Mouse (Mus musculus) embryonic fibroblast, embryonic 13.5 days (primary cell): ENCODE results near the gene Cd164. TPM values are rescaled to one million over a fixed set of nuclear protein-coding genes. Genes with fewer than 3 reads are reported as not detected.
A peak's percentile ranks its signal among the peaks of the same experiment; 100 is the strongest.

ENCODE experiments used
- H3K27ac ChIP-seq: 2 replicates; pipeline ENCODE4 v1.5.1; 2012; ENCODE audit warnings: low read length, control low read depth, inconsistent platforms; ENCODE audit not compliant: insufficient read depth
- H3K4me1 ChIP-seq: 2 replicates; pipeline ENCODE4 v1.6.1; 2011; ENCODE audit warnings: low read length; ENCODE audit not compliant: control insufficient read depth, insufficient read depth
- H3K4me3 ChIP-seq: 2 replicates; pipeline ENCODE4 v1.5.1; 2011; ENCODE audit warnings: mild to moderate bottlenecking, control low read depth, low read length; ENCODE audit not compliant: insufficient read depth
- CTCF ChIP-seq: IDR thresholded peaks from 2 replicates; pipeline ENCODE4 v1.5.1; 2011; ENCODE audit warnings: mild to moderate bottlenecking, control low read depth, low read length, moderate library complexity, borderline replicate concordance; ENCODE audit not compliant: insufficient read depth
- POLR2A ChIP-seq: IDR thresholded peaks from 2 replicates; pipeline ENCODE4 v1.6.1; 2011; ENCODE audit warnings: low read depth, mild to moderate bottlenecking, control low read depth, low read length, moderate library complexity
- polyA plus RNA-seq: library from polyadenylated mRNA; stranded (reverse); fragments of >200 nt; gene quantifications from 2 replicates; pipeline ENCODE4 v1.2.4, GENCODE M21; 2011; ENCODE audit warnings: low read depth; ENCODE audit not compliant: missing spikeins, insufficient read length

Gene Cd164
- polyA plus RNA-seq, 1 experiment: 337 TPM

DNA sequence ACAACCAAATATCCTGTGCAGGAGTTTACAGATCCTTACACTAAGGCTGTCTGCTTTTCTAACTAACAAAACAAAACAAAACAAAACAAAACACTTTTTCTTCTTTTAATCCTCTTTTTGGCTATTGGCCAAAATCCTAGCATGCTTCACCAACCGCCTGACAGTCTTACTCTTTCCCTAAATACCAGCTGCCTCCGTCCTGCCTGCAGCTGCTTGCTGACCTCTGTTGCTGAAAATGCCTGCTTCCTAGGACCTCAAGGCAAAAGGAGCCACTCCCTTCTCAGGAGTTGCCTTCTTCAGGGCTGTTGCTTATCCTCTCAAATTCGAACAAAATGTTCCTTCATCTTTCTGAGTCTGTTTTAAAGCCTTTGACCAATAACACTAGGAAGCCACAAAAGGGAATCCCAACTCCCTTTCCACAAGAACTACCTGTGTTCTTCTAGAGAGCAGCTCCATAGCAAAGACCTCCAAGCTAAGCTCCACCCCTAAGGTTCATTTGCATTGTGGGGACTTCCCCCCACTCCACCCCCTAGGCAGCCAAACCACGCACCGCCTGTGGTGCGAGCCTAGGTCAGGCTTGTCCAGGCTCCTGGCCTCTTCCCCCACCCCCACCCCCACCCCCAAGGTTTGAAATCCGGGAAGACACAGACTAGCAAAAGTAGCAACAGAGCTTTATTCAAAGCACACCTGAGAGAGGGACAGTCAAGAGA, 25.4 kb downstream of the Cd164 start:
- Histone ChIP-seq H3K4me1 (no peaks in the 10 kb centered on the region), H3K27ac (no peak overlapping the region), H3K4me3 (no peak overlapping the region)
- TF ChIP-seq POLR2A (no peak), CTCF (no peak)

GRCm38 (mm10) chr10:41545224-41545755, 26.1 kb downstream of the Cd164 start:
- no peak overlapping the region for H3K27ac ChIP-seq
- H3K4me3 ChIP-seq: no peak overlapping the region
- no peaks in the 10 kb centered on the region for H3K4me1 ChIP-seq
- TF ChIP-seq POLR2A (no peak), CTCF (no peak)

DNA sequence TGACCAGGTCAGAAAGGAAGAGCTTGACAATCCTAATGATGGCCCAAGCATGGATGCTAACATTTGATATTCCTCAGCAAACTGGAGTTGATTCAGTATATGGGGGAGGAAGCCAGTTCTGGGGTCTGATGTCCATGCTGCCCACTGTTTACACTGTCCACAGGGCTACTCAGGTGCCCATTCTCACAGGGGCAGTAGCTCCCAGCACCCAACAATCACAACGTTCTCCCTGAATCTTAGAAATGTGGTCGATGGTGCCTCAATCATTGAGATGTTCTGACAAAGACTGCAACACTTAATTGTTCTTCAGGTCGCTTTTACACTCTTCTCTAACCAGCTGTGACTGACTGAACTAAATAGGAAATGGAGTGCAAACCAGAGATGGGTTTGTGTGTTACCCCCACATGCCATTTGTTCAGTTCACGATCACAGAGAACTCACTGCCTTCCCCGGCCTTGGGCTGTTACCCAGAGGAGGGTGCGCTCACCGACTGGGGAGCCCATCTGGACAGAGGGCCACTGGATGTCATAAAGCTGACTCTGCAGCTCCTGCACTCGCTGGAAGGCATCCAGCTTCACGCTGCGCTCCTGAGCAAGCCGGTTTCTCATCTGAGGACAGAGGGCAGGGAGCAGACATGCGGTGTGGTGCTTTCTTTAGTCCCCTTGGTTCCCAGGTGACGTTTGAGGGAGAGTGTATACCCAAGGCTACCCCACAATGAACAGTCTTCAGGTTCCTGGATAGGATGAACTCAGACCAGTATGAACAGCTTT, 27.4 kb downstream of the Cd164 start:
- Histone ChIP-seq H3K4me1 (peaks cover 5% of the 10 kb centered on the region; the same call in 1 of the 2 replicates), H3K27ac (no peak overlapping the region), H3K4me3 (no peak overlapping the region)
- TF ChIP-seq POLR2A: no peak
- no peak for TF ChIP-seq CTCF

DNA sequence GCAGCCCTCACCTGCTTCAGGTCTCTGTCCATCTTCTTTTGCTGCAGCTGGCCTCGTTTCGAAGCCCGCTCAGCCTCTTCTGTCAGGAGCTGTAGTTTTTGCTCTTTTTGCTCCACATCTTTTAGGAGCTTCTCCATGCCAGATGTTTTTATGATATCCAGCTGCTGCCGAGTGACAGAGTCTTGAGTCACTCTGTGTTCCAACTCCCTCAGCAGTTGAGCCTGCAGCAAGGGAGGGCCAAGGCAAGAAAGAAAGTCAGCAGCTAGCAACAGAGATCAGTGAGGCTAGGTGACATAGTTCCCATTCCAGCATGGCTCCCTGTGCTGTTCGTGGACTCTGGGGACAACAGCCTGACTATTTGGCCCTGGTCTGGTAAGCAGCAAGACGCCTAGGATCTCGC, 31.5 kb downstream of the Cd164 start:
- Histone ChIP-seq H3K27ac (no peak overlapping the region), H3K4me1 (peaks cover 15% of the 10 kb centered on the region), H3K4me3 (no peak overlapping the region)
- no peak for TF ChIP-seq CTCF
- TF ChIP-seq POLR2A: no peak

DNA sequence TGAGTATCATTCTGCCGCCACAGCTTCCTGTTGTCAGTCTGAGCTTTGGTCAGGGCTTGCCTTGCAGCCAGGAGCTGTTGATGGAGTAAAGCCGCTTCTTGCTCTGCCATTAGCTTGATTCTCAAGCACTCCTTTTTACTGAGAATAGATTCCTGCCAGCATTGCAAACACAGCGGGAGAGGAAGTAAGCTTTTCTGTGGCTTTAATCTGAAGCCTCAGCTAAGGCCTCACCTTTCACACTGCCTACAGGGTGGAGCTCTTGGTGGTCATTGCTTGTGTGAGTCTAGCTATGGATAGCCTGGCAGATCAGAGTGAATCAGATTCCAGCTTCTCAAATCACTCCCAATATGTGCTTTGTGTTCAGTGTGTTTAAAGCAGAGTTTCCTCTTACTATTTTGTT, 33.1 kb downstream of the Cd164 start:
- no peak for TF ChIP-seq POLR2A
- TF ChIP-seq CTCF: no peak
- Histone ChIP-seq H3K4me3 (no peak overlapping the region), H3K4me1 (peaks cover 15% of the 10 kb centered on the region), H3K27ac (no peak overlapping the region)

GRCm38 (mm10) chr10:41552847-41553589, 33.8 kb downstream of the Cd164 start:
- no peak overlapping the region for H3K4me3 ChIP-seq
- TF ChIP-seq CTCF: no peak
- no peak for TF ChIP-seq POLR2A
- peak overlapping the region; percentile 28; the same call in 1 of the 2 replicates for H3K27ac ChIP-seq
- peaks cover 15% of the 10 kb centered on the region for H3K4me1 ChIP-seq

DNA sequence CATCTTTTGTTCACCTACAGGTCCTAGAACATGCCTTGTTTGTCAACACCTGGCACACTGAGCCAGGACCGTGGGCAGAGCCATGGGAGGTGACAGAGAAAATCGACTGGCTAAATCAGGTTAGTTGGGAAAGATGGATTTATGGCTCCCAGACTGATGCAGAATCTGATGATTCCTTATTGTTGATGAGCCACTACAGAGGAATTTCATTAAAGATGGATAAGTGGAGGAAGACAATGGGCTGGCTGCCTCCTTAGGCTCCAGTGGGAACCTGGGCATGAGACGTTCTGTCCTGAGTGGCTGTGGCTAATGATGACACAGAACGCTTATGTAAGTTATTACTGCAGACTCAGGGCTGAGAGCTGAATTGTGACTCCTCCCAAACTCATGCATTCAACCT, 34.5 kb downstream of the Cd164 start:
- Histone ChIP-seq H3K27ac (0 out of 2 replicates have a peak overlapping the region, but pooled peaks have one; percentile 41), H3K4me3 (no peak overlapping the region), H3K4me1 (peaks cover 15% of the 10 kb centered on the region)
- TF ChIP-seq CTCF (no peak), POLR2A (no peak)

- Histone ChIP-seq H3K27ac (no peak overlapping the region), H3K4me1 (peaks cover 15% of the 10 kb centered on the region), H3K4me3 (no peak overlapping the region)
- TF ChIP-seq POLR2A (no peak), CTCF (no peak)
These were observed 35.9 kb downstream of the Cd164 start for GRCm38 (mm10) chr10:41555081-41555480.

DNA sequence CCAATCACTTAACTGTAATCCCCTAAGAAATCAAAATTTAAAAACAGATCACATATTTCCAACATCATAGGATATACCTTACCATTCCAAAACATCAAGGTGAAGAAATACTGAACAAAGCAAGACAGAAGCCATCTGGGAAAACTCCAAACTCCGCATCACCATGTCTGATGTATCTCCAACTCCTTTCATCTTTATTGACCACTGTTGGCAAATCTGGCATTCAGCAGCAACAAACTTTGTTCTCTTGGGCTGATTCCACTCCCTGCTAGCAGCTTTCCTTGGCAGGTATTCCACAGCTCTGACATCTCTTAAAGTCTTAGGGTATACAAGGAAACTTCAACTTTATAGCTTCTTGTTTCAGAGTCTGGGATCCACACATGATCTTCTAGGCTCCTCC, 39.2 kb downstream of the Cd164 start:
- Histone ChIP-seq H3K27ac (no peak overlapping the region), H3K4me3 (no peak overlapping the region), H3K4me1 (peaks cover 6% of the 10 kb centered on the region)
- no peak for TF ChIP-seq POLR2A
- TF ChIP-seq CTCF: no peak
